Mouse (Mus musculus) cerebral cortex, adult 2 months (tissue): ENCODE measurements around the gene Scmh1.

Experiments
- WGBS: fragments of 180-500 bp; shearing (Covaris S2); methylation state at CpG from one replicate; pipeline ENCODE4 v1.1.7; 2018; 5-methylcytosine and 5-hydroxymethylcytosine counted together

Gene Scmh1

DNA sequence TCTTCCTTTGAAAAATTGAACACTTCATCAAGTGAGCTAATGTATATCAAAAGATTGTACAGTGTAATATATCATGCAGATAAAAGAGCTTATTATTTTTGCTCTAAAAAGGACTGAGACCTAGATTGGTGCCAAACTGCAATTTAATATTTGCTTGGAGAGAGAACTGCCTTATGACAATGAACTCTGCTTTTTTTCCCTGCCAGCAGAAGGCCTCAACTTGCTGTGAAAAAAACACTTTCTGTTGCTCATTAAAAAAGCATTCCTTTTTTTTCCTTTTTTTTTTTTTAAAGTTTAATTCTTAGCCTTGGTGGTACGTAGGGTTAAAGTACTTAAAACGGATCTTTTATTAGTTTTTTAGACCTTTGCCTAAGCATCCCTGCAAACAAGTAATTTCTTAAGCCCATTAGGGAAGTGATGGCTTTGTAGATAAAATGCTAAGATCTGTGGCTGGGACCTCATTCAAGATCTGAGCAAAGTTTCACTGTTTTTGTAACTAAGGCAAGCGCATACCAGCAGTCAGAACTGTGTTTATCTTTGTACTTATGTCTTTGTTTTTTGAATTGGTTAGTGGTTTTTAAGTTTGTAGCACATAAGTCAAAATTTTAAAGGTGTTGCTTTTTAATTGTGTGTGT, 1.7 kb downstream of the Scmh1 start:
- WGBS: 37% methylated on average over 3 of the region's 3 CpGs

DNA sequence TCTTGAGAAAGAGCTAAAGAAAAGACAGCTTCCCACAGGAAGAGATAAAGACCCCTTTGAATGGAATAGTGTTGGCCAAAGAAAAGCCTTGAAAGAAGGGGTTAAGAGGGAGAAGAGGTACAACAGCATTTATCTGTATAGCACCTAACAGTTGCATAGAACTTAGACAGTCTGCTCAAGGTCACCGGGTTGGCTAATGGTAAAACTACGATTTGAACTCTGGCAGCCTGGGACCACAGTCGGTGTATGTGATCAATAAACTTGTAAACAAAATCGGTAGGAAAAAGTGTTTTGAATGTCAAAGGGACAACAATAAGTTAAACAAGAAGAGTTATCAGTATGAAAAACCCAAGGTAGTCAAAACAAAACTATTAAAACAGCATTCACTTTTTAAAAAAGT, 13.0 kb downstream of the Scmh1 start:
- WGBS: 86% methylated on average over 4 of the region's 4 CpGs

DNA sequence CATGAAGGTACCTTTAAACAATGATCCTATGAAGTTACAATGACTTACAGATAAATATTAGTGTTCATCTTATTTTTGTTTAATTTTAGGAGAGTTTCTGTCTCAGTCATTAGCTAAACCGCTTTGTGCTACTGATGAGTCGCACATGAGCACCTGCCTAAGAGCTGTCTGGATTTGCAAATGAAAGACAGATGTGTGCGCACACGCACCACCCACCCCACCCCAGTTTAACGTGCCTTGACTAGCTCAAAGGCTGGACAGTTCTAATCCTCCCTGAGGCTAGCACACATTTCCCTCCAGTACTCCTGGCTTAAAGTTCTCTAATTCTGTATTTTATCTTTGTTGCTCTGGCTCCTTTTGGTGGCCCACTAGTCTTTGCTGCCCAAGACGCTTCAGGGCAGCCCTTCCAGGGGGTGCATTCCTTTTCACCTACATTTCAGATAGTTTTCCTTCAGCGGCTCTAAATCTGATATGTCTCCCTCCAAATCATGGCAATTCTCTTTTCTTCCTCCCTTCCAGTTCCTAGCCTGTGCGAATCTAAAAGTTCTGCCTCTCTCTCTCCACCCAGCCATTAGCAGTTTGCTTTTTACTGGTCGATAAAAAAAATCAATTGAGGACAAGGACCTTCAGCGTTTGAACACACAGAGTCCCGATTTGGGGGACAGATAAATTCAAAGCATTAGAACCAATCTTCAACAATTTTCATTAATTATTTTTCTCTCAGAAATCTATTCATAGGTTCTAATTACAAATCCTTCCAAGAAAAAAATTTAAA, 27.7 kb downstream of the Scmh1 start:
- WGBS: 83% methylated on average over 11 of the region's 11 CpGs

DNA sequence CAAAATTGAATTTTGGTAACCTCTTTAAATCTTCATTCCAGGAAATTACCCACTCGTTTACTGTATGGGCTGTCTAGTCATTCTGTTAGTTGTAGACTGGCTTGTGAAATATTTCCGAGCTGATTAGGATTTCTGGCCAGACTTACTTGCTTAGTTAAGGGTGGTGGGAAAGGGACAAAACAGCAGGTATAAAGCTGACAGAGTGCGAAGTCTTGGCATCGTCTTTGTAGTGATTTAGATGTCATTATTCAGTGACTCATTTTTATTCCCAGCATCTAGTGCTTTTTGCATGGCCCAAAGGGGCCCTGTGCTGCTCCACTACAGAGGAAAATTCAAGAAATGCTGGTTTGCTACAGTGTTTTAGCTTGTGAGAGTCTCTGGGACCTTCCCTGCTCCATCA, 56.7 kb downstream of the Scmh1 start:
- 66% methylated on average over 4 of the region's 4 CpGs for WGBS

- WGBS: 95% methylated on average over 2 of the region's 2 CpGs
Observed at GRCm38 (mm10) chr4:120472946-120473345, 67.9 kb downstream of the Scmh1 start.

- whole genome bisulfite sequencing: 59% methylated on average over 1 of the region's 1 CpGs
Observed at GRCm38 (mm10) chr4:120487707-120488106, 82.6 kb downstream of the Scmh1 start.

DNA sequence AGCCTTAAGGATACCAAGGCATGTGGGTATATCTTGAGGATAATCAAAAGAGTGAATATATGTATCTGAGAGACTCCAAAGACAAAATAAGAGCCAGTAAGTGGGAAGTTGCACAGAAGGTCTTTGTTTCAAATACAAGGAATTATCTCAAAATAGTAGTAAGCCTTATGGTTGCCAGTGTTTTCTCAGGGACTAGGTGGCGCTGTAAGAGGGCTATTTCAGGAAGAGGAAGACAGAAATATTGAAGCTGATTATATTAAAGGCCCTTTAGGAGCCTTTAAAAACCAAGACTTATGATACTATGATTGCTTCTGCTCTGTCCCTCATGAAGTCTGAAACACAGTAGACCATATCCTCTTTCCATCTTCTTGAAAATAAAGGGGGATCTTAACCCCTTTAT, 101.9 kb downstream of the Scmh1 start:
- WGBS: 53% methylated on average over 1 of the region's 1 CpGs

GRCm38 (mm10) chr4:120511203-120511602, 106.1 kb downstream of the Scmh1 start:
- WGBS: 92% methylated on average over 4 of the region's 4 CpGs

DNA sequence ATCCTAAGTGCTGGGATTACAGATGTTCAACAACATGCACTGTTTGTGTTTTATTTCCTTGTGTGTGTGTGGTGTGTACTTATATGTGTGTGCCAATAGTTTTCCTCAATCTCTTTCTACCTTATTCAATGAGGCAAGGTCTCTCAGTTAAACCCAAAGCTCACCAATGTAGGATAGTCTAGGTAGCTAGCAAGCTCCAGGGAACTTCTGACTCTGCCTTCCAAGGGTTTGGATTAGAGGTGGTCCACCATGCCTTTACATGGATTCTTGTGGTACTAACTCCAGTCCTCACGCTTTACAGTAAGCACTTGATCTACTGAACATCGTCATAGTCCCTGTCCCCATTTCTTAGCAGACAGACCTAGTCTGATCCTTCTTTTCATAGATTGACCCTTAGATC, 109.3 kb downstream of the Scmh1 start:
- WGBS: 98% methylated on average over 2 of the region's 2 CpGs

- 96% methylated on average over 7 of the region's 7 CpGs for WGBS
Observed at GRCm38 (mm10) chr4:120516491-120516890, 111.4 kb downstream of the Scmh1 start.

GRCm38 (mm10) chr4:120516907-120517306, 111.8 kb downstream of the Scmh1 start:
- WGBS: 91% methylated on average over 7 of the region's 7 CpGs

DNA sequence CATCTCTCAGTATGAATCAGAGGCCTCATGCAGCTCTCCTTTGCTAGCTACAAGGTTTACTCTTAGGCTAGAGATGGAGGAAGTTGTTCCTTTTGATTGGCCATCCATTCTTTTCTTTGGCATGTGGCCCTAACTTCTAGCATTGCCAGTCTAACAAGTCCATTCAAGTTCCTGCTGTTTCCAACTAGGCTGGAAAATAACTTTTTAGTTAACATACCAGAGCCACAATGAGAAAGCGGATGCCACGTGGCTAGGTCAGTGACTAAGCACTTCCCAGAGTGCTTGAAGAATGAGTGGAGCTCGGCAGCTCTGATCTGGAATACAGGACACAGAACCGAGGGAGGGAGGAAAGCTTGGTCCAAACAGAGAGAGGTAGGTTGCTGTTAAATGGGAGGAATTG, 112.3 kb downstream of the Scmh1 start:
- WGBS: 51% methylated on average over 4 of the region's 4 CpGs

DNA sequence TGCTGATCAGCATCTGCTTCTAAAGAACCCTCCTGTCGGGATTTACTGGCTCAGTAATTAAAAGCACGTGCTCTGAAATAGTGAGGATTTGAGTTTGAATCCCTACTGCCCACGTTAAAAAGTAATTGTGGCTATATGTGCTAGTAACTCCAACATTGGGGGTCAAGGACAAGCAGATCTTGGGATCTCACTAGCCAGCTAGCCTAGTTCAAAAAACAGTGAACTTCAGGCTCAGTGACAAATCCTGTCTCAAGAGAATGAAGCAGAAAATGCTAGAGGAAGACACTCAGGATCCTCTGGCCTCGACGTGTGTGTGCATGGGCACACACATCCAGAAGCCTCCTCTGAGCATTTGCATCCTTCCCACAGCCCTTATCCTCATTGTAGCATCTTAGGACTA, 116.7 kb downstream of the Scmh1 start:
- 84% methylated on average over 5 of the region's 5 CpGs for WGBS

DNA sequence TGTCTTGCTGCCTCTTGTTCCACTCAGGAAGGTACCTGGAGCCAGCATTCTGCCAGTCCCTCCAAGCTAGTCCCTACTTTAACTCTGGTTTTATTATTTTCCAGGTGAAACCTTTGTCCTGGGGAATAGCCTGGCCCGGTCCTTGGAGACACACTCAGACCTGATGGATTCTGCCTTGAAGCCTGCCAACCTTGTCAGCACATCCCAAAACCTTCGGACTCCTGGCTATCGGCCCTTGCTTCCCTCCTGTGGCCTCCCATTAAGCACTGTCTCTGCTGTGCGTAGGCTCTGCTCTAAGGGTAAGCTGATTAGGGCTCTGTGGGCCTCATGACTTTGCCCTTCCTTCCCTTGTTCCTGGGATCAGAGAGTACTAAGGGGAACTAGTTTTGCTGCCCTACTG, 117.3 kb downstream of the Scmh1 start:
- 91% methylated on average over 4 of the region's 4 CpGs for WGBS

- WGBS: 86% methylated on average over 3 of the region's 3 CpGs
Observed at GRCm38 (mm10) chr4:120523092-120523491, 118.0 kb downstream of the Scmh1 start.

DNA sequence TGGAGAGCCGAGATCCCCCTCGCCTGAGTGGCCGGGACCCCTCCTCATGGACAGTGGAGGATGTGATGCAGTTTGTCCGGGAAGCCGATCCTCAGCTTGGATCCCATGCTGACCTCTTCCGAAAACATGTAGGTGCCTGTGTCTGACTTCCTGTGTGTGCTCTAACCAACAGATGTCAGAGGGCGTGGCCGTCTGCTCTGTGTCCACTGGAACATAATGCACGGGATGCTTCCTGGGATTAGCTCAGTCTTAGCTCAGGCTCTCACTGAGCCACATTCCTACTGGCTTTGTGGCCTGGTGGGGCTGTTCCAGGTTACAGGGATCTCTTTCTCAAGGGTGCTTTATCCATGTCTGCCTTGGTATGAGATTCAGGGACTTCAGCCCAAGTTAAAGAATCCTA, 123.1 kb downstream of the Scmh1 start:
- 81% methylated on average over 9 of the region's 9 CpGs for WGBS

DNA sequence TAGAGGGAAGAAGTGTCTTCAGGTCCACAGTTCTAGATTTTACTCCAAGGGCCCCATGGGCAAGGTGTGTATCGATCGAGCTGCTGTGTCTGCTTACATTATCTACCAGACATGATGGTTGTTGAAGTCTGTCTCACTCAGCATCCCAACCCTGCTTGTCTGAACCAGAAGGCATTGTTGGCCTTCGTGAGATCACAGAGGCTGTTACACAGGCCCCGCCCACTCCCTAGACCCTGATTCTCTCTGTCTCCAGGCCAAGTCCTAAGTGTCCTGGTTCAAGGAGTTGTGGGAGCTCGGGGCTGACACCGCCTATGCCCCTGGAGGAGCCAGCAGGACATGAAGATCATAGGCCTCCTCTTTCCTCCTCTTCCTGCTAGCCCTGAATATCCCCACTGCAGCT, 126.9 kb downstream of the Scmh1 start, which contains the start of gene Slfnl1:
Gene Slfnl1 (plus strand): TSS at position 246 of the 400 bp plus-strand sequence.
- WGBS: 89% methylated on average over 6 of the region's 6 CpGs

DNA sequence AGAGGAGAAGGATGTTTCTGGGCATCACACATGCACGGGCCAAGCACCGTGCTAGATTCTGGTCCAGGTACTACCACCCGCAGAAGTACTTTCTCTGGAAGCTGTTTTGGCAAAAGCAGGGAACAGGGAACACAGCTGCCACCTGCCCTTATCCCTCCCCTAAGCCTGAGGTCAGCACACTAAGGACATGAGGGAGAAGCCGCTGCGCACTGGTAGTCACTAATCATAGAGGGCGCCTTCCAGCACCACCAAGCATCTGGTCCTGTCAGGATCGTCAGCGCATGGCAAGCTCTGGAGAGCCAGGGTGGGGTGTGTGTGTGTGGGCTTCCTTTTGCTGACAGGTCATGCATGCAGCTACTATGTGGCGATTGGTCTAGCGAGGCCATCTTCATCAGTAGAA, 133.6 kb downstream of the Scmh1 start:
- WGBS: 93% methylated on average over 10 of the region's 10 CpGs

DNA sequence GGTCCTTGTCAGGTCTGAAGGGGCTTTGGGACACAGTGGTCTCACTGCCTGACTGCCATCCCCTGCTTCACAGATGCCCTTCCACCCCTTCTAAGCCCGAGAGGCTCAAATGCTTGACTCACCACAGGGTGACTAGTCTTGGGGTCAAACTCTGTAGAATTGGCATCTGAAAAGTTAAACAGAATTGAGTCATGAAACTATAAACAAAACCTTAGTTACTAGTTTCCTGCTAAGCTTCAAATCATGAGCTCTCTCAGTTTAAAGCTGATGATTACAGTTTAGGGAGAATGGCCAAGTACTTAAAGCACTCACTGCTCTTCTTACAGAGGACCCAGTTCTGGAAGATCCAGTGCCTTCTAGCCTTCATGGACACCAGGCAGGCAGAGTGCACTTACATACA, 139.8 kb downstream of the Scmh1 start:
- WGBS: 71% methylated on average over 1 of the region's 1 CpGs

DNA sequence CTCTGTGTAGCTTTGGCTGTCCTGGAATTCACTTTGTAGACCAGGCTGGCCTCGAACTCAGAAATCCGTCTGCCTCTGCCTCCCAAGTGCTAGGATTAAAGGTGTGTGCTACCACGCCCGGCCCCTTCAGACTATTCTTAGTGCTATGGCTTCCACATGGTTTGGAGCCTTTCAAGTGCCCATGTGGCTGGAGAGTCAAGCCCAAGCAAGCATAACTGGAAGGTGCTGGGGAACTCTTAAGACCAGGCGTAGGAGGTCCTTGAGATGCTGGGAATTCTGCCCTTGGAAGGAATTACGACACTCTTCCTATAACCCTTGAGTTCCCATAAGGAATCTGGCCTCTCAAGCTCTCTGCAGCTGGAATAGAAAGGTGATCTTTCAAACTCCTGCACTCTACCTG, 151.5 kb downstream of the Scmh1 start:
- WGBS: 94% methylated on average over 6 of the region's 6 CpGs

DNA sequence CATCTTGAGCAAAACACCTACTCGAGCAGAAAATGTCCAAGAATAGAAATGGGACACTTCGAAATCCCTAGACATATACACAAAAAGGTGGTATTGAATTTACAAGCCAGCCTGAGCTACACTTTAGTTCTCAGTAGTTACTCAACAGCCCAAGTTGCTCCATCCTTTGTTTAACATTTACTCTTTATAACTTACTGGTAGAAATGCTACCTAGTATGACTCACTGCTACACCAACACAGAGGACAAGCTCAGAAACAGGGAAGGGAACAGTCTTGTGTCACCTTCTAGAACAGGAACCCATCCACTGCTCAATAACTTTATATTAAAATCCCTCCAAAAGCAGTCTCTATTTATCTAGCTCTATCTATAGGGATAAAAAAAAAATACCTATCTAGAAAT, 160.6 kb downstream of the Scmh1 start:
- WGBS: 56% methylated on average over 2 of the region's 2 CpGs

- WGBS: 19% methylated on average over 5 of the region's 5 CpGs
Observed at GRCm38 (mm10) chr4:120568005-120568404, 162.9 kb downstream of the Scmh1 start.

- 6% methylated on average over 4 of the region's 4 CpGs for WGBS
Observed at GRCm38 (mm10) chr4:120569025-120569424, 163.9 kb downstream of the Scmh1 start.
